Mouse (Mus musculus) kidney, postnatal 0 days (tissue): Measurements from ENCODE around the gene Ccdc34. TPM values are rescaled to one million over a fixed set of nuclear protein-coding genes. Genes with fewer than 3 reads are reported as not detected.

Source experiments
- ATAC-seq: fragments of 200-750 bp; cut with Nextera tagmentation; replicated peaks from 2 replicates; pipeline ENCODE4 v1.8.0; 2017; ENCODE audit warnings: low read depth, moderate number of reproducible peaks, moderate TSS enrichment, moderate library complexity; ENCODE audit not compliant: low FRiP score
- DNase-seq: peaks from one replicate; pipeline ENCODE4 v3.0.0-alpha.2; 2016; ENCODE audit warnings: low spot score
- H3K27ac ChIP-seq: fragments of 300-500 bp; sonication (generic); 2 replicates; pipeline ENCODE4 v1.5.1; 2014; ENCODE audit warnings: mild to moderate bottlenecking
- H3K27me3 ChIP-seq: fragments of 300-500 bp; sonication (generic); 2 replicates; pipeline ENCODE4 v1.6.1; 2014; ENCODE audit warnings: low read length, mixed read lengths; ENCODE audit not compliant: insufficient read depth
- H3K36me3 ChIP-seq: fragments of 300-500 bp; sonication (generic); 2 replicates; pipeline ENCODE4 v1.6.1; 2014; ENCODE audit warnings: low read length, mixed read lengths; ENCODE audit not compliant: insufficient read depth
- H3K4me1 ChIP-seq: fragments of 300-500 bp; sonication (generic); replicated peaks from 2 replicates; pipeline ENCODE4 v1.6.1; 2014; ENCODE audit warnings: antibody characterized with exemption, low read length, mixed read lengths; ENCODE audit not compliant: insufficient read depth
- H3K4me2 ChIP-seq: fragments of 300-500 bp; sonication (generic); 2 replicates; pipeline ENCODE4 v1.6.1; 2014; ENCODE audit warnings: mild to moderate bottlenecking, low read length, moderate library complexity, mixed read lengths
- H3K4me3 ChIP-seq: fragments of 300-500 bp; sonication (generic); replicated peaks from 2 replicates; pipeline ENCODE4 v1.5.1; 2014; ENCODE audit warnings: low read depth, low read length
- H3K9ac ChIP-seq: fragments of 300-500 bp; sonication (generic); 2 replicates; pipeline ENCODE4 v1.6.1; 2014; ENCODE audit warnings: low read depth, low read length
- H3K9me3 ChIP-seq: fragments of 300-500 bp; sonication (generic); replicated peaks from 2 replicates; pipeline ENCODE4 v1.6.1; 2016; ENCODE audit warnings: low read length, inconsistent platforms, mixed read lengths
- CTCF ChIP-seq: IDR thresholded peaks from 2 replicates; pipeline ENCODE4 v1.5.1; 2016; ENCODE audit warnings: antibody characterized with exemption, low read depth, mild to moderate bottlenecking, moderate library complexity
- WGBS: fragments of 180-500 bp; shearing (Covaris S2); extraction: QIAGEN DNeasy Blood & Tissue Kit; methylation state at CpG from one replicate; pipeline ENCODE4 v1.1.7; 2014; 5-methylcytosine and 5-hydroxymethylcytosine counted together
- polyA plus RNA-seq: library from polyadenylated mRNA; unstranded; fragments of >200 nt; fragmentation: Nextera tagmentation; extraction: Ambion mirVana; gene quantifications from 2 replicates; pipeline ENCODE4 v1.2.1, GENCODE M21; 2015

Ccdc34 gene
- polyA plus RNA-seq, 1 experiment from 2014 or later, result 42.7 TPM

DNA sequence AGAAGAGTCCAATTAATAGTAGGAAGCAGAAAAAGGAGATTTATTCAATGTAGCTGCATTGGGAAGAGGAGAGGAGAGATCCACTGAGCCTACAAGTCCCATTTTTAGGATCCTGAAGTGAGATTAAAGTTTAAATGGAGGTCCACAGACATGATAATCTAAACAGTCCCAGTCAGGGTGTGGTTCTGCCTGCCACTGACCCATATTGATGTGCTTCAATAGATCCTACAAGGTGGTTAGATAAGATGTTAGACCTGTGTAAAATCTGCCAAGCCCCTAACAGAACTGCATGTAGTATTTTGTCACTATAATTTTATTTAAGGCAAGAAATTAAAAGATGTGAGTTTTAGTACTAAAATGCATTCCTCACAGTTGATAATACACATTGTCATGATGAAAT is 24.2 kb upstream of the Ccdc34 start:
- no peak overlapping the region for H3K9ac ChIP-seq
- ATAC-seq (no peak), DNase-seq (no peak)
- H3K36me3 ChIP-seq, result 0 out of 2 replicates have a peak, but pooled peaks cover 5% of the 10 kb centered on the region
- H3K9me3 ChIP-seq, result no peaks in the 10 kb centered on the region
- H3K27me3 ChIP-seq, result no peaks in the 10 kb centered on the region
- H3K4me3 ChIP-seq, result no peak overlapping the region
- peaks cover 4% of the 10 kb centered on the region; the same call in 1 of the 2 replicates for H3K4me1 ChIP-seq
- no peak overlapping the region for H3K27ac ChIP-seq
- no peak for TF ChIP-seq CTCF
- H3K4me2 ChIP-seq, result no peak overlapping the region

DNA sequence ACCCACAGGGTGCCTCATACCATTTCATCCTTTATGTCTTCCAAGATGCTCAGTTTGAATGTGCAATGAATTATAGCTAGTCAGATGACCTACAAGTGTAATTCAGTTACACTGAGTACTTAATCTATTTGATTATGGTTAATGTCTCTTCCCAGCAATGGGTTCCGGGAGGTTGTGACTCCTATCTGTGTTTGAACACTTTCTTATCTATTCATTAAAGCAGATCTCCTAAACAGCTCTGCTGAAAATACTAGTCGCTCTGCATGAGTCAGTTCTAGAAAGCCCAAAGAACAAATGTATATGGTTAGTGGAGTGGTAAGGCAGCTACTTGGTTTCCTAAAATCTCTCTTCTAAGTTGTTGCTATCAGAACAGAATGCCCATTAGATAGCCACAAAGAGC is 22.6 kb upstream of the Ccdc34 start:
- Histone ChIP-seq H3K27me3 (no peaks in the 10 kb centered on the region), H3K36me3 (peaks cover 9% of the 10 kb centered on the region; the same call in 1 of the 2 replicates), H3K9me3 (no peaks in the 10 kb centered on the region), H3K9ac (no peak overlapping the region), H3K4me3 (no peak overlapping the region), H3K27ac (no peak overlapping the region), H3K4me1 (peaks cover under 1% of the 10 kb centered on the region; the same call in 1 of the 2 replicates), H3K4me2 (no peak overlapping the region)
- DNase-seq (no peak), ATAC-seq (no peak)
- no peak for TF ChIP-seq CTCF
- 67% methylated on average over 2 of the region's 2 CpGs for WGBS

DNA sequence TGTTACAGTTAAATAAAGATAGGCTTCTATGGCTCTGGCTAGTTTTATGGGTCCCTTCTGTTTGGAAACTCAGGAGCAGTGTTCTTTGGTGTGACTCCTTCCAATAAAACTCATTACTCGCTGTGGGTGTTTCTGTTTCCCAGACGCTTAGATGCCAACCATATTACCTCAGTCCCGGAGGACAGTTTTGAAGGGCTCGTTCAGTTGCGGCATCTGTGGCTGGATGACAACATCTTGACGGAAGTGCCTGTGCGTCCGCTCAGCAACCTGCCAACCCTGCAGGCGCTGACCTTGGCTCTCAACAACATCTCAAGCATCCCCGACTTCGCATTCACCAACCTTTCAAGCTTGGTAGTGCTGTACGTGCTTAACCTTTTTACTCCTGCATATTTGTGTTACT is 21.2 kb upstream of the Ccdc34 start:
- DNase-seq, result no peak
- Histone ChIP-seq H3K4me2 (no peak overlapping the region), H3K27ac (no peak overlapping the region), H3K4me3 (no peak overlapping the region), H3K9ac (no peak overlapping the region), H3K36me3 (peaks cover 11% of the 10 kb centered on the region; the same call in 1 of the 2 replicates), H3K4me1 (no peaks in the 10 kb centered on the region), H3K9me3 (no peaks in the 10 kb centered on the region), H3K27me3 (no peaks in the 10 kb centered on the region)
- ATAC-seq, result no peak
- TF ChIP-seq CTCF, result no peak
- 61% methylated on average over 12 of the region's 12 CpGs for WGBS

DNA sequence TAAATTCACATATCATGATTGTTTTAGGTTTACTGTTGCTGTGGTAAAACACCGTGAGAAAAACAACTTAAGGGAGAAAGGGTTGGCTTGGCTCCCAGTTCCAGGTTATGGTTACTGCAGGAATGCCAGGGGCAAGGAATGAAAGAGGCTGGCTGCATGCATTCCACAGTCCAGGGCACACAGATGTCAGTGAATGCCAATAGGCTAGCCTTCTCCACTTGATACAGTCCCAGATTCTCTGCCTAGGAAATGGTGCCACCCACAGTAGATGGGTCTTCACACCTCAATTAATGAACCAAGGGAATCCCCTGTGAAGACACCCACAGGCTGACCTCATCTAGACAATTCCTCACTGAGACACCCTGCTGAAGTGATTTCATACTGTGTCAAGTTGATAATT is 12.9 kb upstream of the Ccdc34 start:
- Histone ChIP-seq H3K27me3 (no peaks in the 10 kb centered on the region), H3K4me3 (no peak overlapping the region), H3K9me3 (no peaks in the 10 kb centered on the region), H3K9ac (no peak overlapping the region), H3K4me1 (no peaks in the 10 kb centered on the region), H3K27ac (no peak overlapping the region), H3K4me2 (no peak overlapping the region), H3K36me3 (peaks cover 34% of the 10 kb centered on the region)
- ATAC-seq (no peak), DNase-seq (no peak)
- 56% methylated on average over 1 of the region's 1 CpGs for WGBS
- TF ChIP-seq CTCF, result no peak

DNA sequence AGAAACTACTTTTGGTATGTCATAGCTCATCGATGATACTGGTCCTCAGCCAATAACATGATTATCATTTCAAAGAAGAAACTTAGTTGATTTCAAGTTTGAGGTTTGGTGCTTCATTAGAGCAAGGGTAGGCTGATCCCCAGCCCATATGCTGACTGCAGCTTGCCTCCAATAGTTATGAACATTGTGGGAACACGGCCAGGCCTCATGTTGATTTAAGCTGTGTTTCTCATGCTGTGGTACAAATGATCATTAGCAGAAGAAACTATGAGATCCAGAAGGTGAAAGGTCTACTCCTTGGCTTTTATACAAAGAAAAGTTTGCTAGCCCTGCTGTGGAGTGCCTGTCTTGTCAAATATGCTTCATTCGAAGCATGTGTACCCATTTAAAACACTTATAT is 12.5 kb upstream of the Ccdc34 start:
- TF ChIP-seq CTCF, result no peak
- DNase-seq (no peak), ATAC-seq (no peak)
- H3K27me3 ChIP-seq, result no peaks in the 10 kb centered on the region
- H3K9me3 ChIP-seq, result no peaks in the 10 kb centered on the region
- no peak overlapping the region for H3K27ac ChIP-seq
- H3K36me3 ChIP-seq, result peaks cover 29% of the 10 kb centered on the region; the same call in 1 of the 2 replicates
- no peak overlapping the region for H3K4me3 ChIP-seq
- no peak overlapping the region for H3K4me2 ChIP-seq
- WGBS, result 76% methylated on average over 3 of the region's 3 CpGs
- no peak overlapping the region for H3K9ac ChIP-seq
- H3K4me1 ChIP-seq, result no peaks in the 10 kb centered on the region

DNA sequence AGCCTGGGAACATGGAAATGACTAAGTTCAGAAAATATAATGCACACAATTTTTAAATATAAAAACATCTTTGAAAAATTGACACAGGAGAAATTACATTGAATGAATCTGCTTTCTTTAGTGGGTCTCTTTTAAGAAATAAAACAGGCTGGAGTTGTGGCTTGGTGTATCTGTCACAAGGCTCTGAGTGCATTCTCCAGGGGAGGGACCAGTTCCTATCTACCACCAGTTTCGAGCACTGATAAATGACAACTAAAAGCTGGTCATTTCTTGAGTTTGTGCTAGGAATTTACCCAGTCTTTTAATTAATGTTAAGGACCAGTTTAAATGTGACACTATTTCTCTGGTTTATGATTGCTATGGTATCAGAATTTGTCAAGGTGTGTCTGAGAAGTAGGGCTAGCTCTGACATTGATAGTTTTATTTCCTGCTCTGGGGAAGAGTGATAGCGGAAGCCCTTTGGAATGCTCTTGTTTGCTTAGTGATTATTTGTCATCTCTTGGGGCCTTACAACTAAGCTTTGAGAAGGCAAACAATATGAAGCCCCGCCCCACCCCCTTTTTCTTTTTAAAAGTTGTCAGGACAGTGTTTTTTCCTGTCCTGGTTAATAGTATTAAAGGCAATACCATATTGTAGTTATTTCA is 11.9 kb upstream of the Ccdc34 start:
- Histone ChIP-seq H3K4me2 (no peak overlapping the region), H3K4me1 (no peaks in the 10 kb centered on the region), H3K9ac (no peak overlapping the region), H3K4me3 (no peak overlapping the region), H3K27ac (no peak overlapping the region), H3K36me3 (peaks cover 29% of the 10 kb centered on the region; the same call in 1 of the 2 replicates), H3K9me3 (no peaks in the 10 kb centered on the region), H3K27me3 (no peaks in the 10 kb centered on the region)
- 90% methylated on average over 3 of the region's 3 CpGs for WGBS
- no peak for DNase-seq
- TF ChIP-seq CTCF, result no peak
- no peak for ATAC-seq
